8 mouse cellular contexts compared by ENCODE assay signal in the genomic region with DNA sequence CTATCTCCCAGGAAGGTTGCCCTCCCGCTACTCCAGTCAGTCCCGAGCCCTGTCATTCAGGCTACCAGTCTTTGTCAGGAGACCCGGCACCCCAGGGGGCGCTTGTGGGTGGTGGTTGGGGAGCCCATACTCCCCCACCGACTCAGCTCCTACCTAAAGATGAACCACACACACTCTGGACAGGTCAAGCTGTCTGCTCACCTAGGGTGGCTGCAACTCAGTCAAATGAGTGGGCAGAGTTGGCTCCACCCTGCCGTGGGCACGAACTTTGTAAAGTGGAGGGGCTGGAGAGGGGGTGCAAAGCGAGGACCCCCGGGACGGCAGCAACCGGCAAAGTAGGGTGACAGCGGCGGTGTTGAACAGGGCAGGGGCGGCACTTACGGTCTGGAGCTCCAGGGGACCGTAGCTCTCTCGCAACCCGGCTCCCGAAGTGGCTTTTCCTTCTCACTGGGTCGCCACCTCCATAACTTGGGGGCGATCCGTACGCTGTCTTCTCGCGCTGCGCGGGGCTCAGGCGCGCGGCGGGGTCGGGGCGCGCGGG. TPM values are rescaled to one million over a fixed set of nuclear protein-coding genes. Genes with fewer than 3 reads are reported as not detected.
DNase-seq lines count a peak whose midpoint lies in the region; ATAC-seq lines count a peak whose summit lies in the region.

No protein-coding gene starts in this region.

- peak overlapping the region; percentile 83 for H3K9ac ChIP-seq in midbrain, embryonic 14.5 days (replicated peaks; ENCODE audit: low read length)

- H3K27ac ChIP-seq in midbrain, embryonic 14.5 days (replicated peaks; ENCODE audit: low read depth, low read length), result peak overlapping the region; percentile 95

- H3K4me3 ChIP-seq in midbrain, embryonic 14.5 days (replicated peaks; ENCODE audit: low read depth, low read length), result peak overlapping the region; percentile 72

- H3K4me2 ChIP-seq in midbrain, embryonic 14.5 days (ENCODE audit: low read length), result peak overlapping the region; percentile 61

- no peaks in the 10 kb centered on the region for H3K9me3 ChIP-seq in midbrain, embryonic 14.5 days (ENCODE audit: control insufficient read depth, low read length)

- no peak for DNase-seq in frontal cortex, postnatal 25 days (ENCODE audit: low spot score in 2 of 2)
- peak; percentile 32 for DNase-seq in right cerebral cortex, postnatal 14 days
- DNase-seq in right cerebral cortex, postnatal 36 days (ENCODE audit: low spot score in 2 of 2), result no peak
- peak; percentile 26 for DNase-seq in induced T-regulatory cell, adult 2 months (ENCODE audit: low read depth)
- DNase-seq in midbrain, embryonic 14.5 days, result peak; percentile 63
- peak; percentile 93 for DNase-seq in thymus, postnatal 4 days
- no peak for DNase-seq in spleen, adult 18-20 months

- H3K27me3 ChIP-seq in midbrain, embryonic 14.5 days (ENCODE audit: control insufficient read depth, insufficient read depth, low read length), result no peaks in the 10 kb centered on the region; the same call in 1 of the 2 replicates

- WGBS in midbrain, embryonic 14.5 days, result 1% methylated on average over 35 of the region's 35 CpGs

- peaks cover 53% of the 10 kb centered on the region for H3K4me1 ChIP-seq in midbrain, embryonic 14.5 days (ENCODE audit: control insufficient read depth, insufficient read depth, low read length)

- ATAC-seq in frontal cortex, adult (ENCODE audit: low TSS enrichment), result peak; percentile 3; the same call in 1 of the 2 replicates
- ATAC-seq in midbrain, embryonic 14.5 days (ENCODE audit: low FRiP score, low TSS enrichment), result peak; percentile 13; the same call in 1 of the 2 replicates

- H3K36me3 ChIP-seq in midbrain, embryonic 14.5 days (ENCODE audit: control insufficient read depth, insufficient read depth, low read length), result peaks cover 11% of the 10 kb centered on the region

RNA-seq across cellular contexts. Expression of a gene that starts 21.4 kb away (rescaled TPM):
- polyA plus RNA-seq in midbrain, embryonic 14.5 days (2014; fragmentation: Nextera tagmentation; extraction: Ambion mirVana), result 25.2 and 28.7 TPM in 2 replicates

RNA-seq across cellular contexts. Expression of a gene that starts 55.0 kb away (rescaled TPM):
- not detected in 2 replicates for polyA plus RNA-seq in midbrain, embryonic 14.5 days (2014; fragmentation: Nextera tagmentation; extraction: Ambion mirVana)

Comparison
In these comparisons a context has a peak if more than half of its experiments do, and no peak if none do; other contexts are left out.
1. DNase-seq: peak in right cerebral cortex, postnatal 14 days (single experiment), induced T-regulatory cell, adult 2 months (single experiment), midbrain, embryonic 14.5 days (single experiment) and thymus, postnatal 4 days (single experiment); none in frontal cortex, postnatal 25 days (0 of 2), right cerebral cortex, postnatal 36 days (0 of 2) and spleen, adult 18-20 months (0 of 2).